Mouse (Mus musculus) embryonic facial prominence, embryonic 15.5 days (tissue): ENCODE measurements around the gene Gm10309. TPM values are rescaled to one million over a fixed set of nuclear protein-coding genes. Genes with fewer than 3 reads are reported as not detected.

Experiments
- ATAC-seq: fragments of 200-750 bp; cut with Nextera tagmentation; 2 replicates; pipeline ENCODE4 v1.8.0; 2017; ENCODE audit warnings: low read depth, moderate TSS enrichment; ENCODE audit not compliant: insufficient number of reproducible peaks, low FRiP score, low TSS enrichment
- H3K27ac ChIP-seq: fragments of 300-500 bp; sonication (generic); replicated peaks from 2 replicates; pipeline ENCODE4 v1.5.1; 2015; ENCODE audit warnings: mild to moderate bottlenecking, inconsistent platforms
- H3K27me3 ChIP-seq: fragments of 300-500 bp; sonication (generic); 2 replicates; pipeline ENCODE4 v1.6.1; 2015; ENCODE audit warnings: inconsistent platforms
- H3K36me3 ChIP-seq: fragments of 300-500 bp; sonication (generic); 2 replicates; pipeline ENCODE4 v1.6.1; 2015; ENCODE audit warnings: mild to moderate bottlenecking, inconsistent platforms
- H3K4me1 ChIP-seq: fragments of 300-500 bp; sonication (generic); 2 replicates; pipeline ENCODE4 v1.6.1; 2015; ENCODE audit warnings: inconsistent platforms
- H3K4me2 ChIP-seq: fragments of 300-500 bp; sonication (generic); replicated peaks from 2 replicates; pipeline ENCODE4 v1.6.1; 2015; ENCODE audit warnings: mild to moderate bottlenecking, inconsistent platforms
- H3K4me3 ChIP-seq: fragments of 300-500 bp; sonication (generic); replicated peaks from 2 replicates; pipeline ENCODE4 v1.5.1; 2015; ENCODE audit warnings: mild to moderate bottlenecking, inconsistent platforms
- H3K9ac ChIP-seq: fragments of 300-500 bp; sonication (generic); 2 replicates; pipeline ENCODE4 v1.6.1; 2015; ENCODE audit warnings: inconsistent platforms
- H3K9me3 ChIP-seq: fragments of 300-500 bp; sonication (generic); replicated peaks from 2 replicates; pipeline ENCODE4 v1.6.1; 2016; ENCODE audit warnings: inconsistent platforms
- WGBS: fragments of 180-500 bp; shearing (Covaris S2); methylation state at CpG from one replicate; pipeline ENCODE4 v1.1.7; 2015; 5-methylcytosine and 5-hydroxymethylcytosine counted together
- polyA plus RNA-seq: library from polyadenylated mRNA; unstranded; fragments of >200 nt; fragmentation: Nextera tagmentation; extraction: Ambion mirVana; gene quantifications from 2 replicates; pipeline ENCODE4 v1.2.1, GENCODE M21; 2015

Gene Gm10309
- polyA plus RNA-seq, 1 experiment from 2014 or later: 0.36 TPM

GRCm38 (mm10) chr17:86529411-86529810 is 24.4 kb upstream of the Gm10309 start:
- Histone ChIP-seq H3K27ac (no peak overlapping the region), H3K9me3 (no peaks in the 10 kb centered on the region), H3K4me3 (no peak overlapping the region), H3K36me3 (no peaks in the 10 kb centered on the region), H3K27me3 (no peaks in the 10 kb centered on the region), H3K9ac (no peak overlapping the region), H3K4me2 (no peak overlapping the region), H3K4me1 (no peaks in the 10 kb centered on the region)
- no peak for ATAC-seq
- WGBS: 70% methylated on average over 4 of the region's 4 CpGs

- H3K4me1 ChIP-seq: no peaks in the 10 kb centered on the region
- 83% methylated on average over 10 of the region's 10 CpGs for WGBS
- ATAC-seq: no peak
These were observed 24.0 kb upstream of the Gm10309 start for GRCm38 (mm10) chr17:86529003-86529402.

GRCm38 (mm10) chr17:86527298-86527697 is 22.3 kb upstream of the Gm10309 start:
- Histone ChIP-seq H3K36me3 (no peaks in the 10 kb centered on the region), H3K4me2 (no peak overlapping the region), H3K9me3 (no peaks in the 10 kb centered on the region), H3K27ac (no peak overlapping the region), H3K27me3 (no peaks in the 10 kb centered on the region), H3K4me1 (no peaks in the 10 kb centered on the region), H3K4me3 (no peak overlapping the region), H3K9ac (no peak overlapping the region)
- ATAC-seq: no peak
- WGBS: 85% methylated on average over 5 of the region's 5 CpGs

More at GRCm38 (mm10) chr17:86529003-86529402, 24.0 kb upstream of the Gm10309 start:
- Histone ChIP-seq H3K36me3 (no peaks in the 10 kb centered on the region), H3K9me3 (no peaks in the 10 kb centered on the region), H3K9ac (no peak overlapping the region), H3K27me3 (no peaks in the 10 kb centered on the region), H3K4me3 (no peak overlapping the region), H3K27ac (no peak overlapping the region), H3K4me2 (no peak overlapping the region)

- H3K27ac ChIP-seq: no peak overlapping the region
- no peak for ATAC-seq
- H3K9me3 ChIP-seq: no peaks in the 10 kb centered on the region
- no peak overlapping the region for H3K4me2 ChIP-seq
- H3K9ac ChIP-seq: no peak overlapping the region
- no peaks in the 10 kb centered on the region for H3K4me1 ChIP-seq
- 57% methylated on average over 7 of the region's 7 CpGs for WGBS
- H3K4me3 ChIP-seq: no peak overlapping the region
- H3K27me3 ChIP-seq: no peaks in the 10 kb centered on the region
- no peaks in the 10 kb centered on the region for H3K36me3 ChIP-seq
These were observed 21.0 kb upstream of the Gm10309 start for GRCm38 (mm10) chr17:86526016-86526415.

GRCm38 (mm10) chr17:86525075-86525474 is 20.0 kb upstream of the Gm10309 start:
- Histone ChIP-seq H3K4me2 (no peak overlapping the region), H3K4me3 (no peak overlapping the region), H3K36me3 (no peaks in the 10 kb centered on the region), H3K27ac (no peak overlapping the region), H3K27me3 (no peaks in the 10 kb centered on the region), H3K9me3 (no peaks in the 10 kb centered on the region), H3K9ac (no peak overlapping the region), H3K4me1 (no peaks in the 10 kb centered on the region)
- 87% methylated on average over 2 of the region's 2 CpGs for WGBS
- no peak for ATAC-seq

GRCm38 (mm10) chr17:86523843-86524242 is 18.8 kb upstream of the Gm10309 start:
- Histone ChIP-seq H3K9me3 (no peaks in the 10 kb centered on the region), H3K9ac (no peak overlapping the region), H3K4me1 (no peaks in the 10 kb centered on the region), H3K27me3 (no peaks in the 10 kb centered on the region), H3K27ac (no peak overlapping the region), H3K4me2 (no peak overlapping the region), H3K4me3 (no peak overlapping the region), H3K36me3 (no peaks in the 10 kb centered on the region)
- no peak for ATAC-seq
- WGBS: 90% methylated on average over 10 of the region's 10 CpGs

GRCm38 (mm10) chr17:86523374-86523773 is 18.3 kb upstream of the Gm10309 start:
- Histone ChIP-seq H3K4me1 (no peaks in the 10 kb centered on the region), H3K27ac (no peak overlapping the region), H3K4me2 (no peak overlapping the region), H3K9ac (no peak overlapping the region), H3K4me3 (no peak overlapping the region), H3K36me3 (no peaks in the 10 kb centered on the region), H3K27me3 (no peaks in the 10 kb centered on the region), H3K9me3 (no peaks in the 10 kb centered on the region)
- WGBS: 57% methylated on average over 3 of the region's 3 CpGs
- no peak for ATAC-seq

GRCm38 (mm10) chr17:86522649-86523048 is 17.6 kb upstream of the Gm10309 start:
- Histone ChIP-seq H3K4me2 (no peak overlapping the region), H3K4me3 (no peak overlapping the region), H3K27ac (no peak overlapping the region), H3K27me3 (no peaks in the 10 kb centered on the region), H3K9ac (no peak overlapping the region), H3K36me3 (no peaks in the 10 kb centered on the region), H3K4me1 (no peaks in the 10 kb centered on the region), H3K9me3 (no peaks in the 10 kb centered on the region)
- 94% methylated on average over 5 of the region's 5 CpGs for WGBS
- no peak for ATAC-seq

GRCm38 (mm10) chr17:86521252-86521651 is 16.2 kb upstream of the Gm10309 start:
- no peak overlapping the region for H3K27ac ChIP-seq
- 90% methylated on average over 11 of the region's 11 CpGs for WGBS
- no peak overlapping the region for H3K9ac ChIP-seq
- no peaks in the 10 kb centered on the region for H3K4me1 ChIP-seq
- H3K9me3 ChIP-seq: no peaks in the 10 kb centered on the region
- H3K36me3 ChIP-seq: no peaks in the 10 kb centered on the region
- H3K4me3 ChIP-seq: no peak overlapping the region
- no peak overlapping the region for H3K4me2 ChIP-seq
- no peaks in the 10 kb centered on the region for H3K27me3 ChIP-seq
- ATAC-seq: no peak

GRCm38 (mm10) chr17:86518604-86519003 is 13.6 kb upstream of the Gm10309 start:
- no peak overlapping the region for H3K9ac ChIP-seq
- H3K27ac ChIP-seq: no peak overlapping the region
- no peak for ATAC-seq
- WGBS: 78% methylated on average over 7 of the region's 7 CpGs
- H3K4me3 ChIP-seq: no peak overlapping the region
- H3K4me2 ChIP-seq: no peak overlapping the region
- no peaks in the 10 kb centered on the region for H3K36me3 ChIP-seq
- no peaks in the 10 kb centered on the region for H3K9me3 ChIP-seq
- H3K4me1 ChIP-seq: 0 out of 2 replicates have a peak, but pooled peaks cover 5% of the 10 kb centered on the region
- H3K27me3 ChIP-seq: no peaks in the 10 kb centered on the region

- Histone ChIP-seq H3K4me2 (no peak overlapping the region), H3K9me3 (no peaks in the 10 kb centered on the region), H3K9ac (no peak overlapping the region), H3K36me3 (no peaks in the 10 kb centered on the region), H3K4me3 (no peak overlapping the region), H3K27me3 (no peaks in the 10 kb centered on the region), H3K4me1 (0 out of 2 replicates have a peak, but pooled peaks cover 7% of the 10 kb centered on the region), H3K27ac (no peak overlapping the region)
- 88% methylated on average over 5 of the region's 5 CpGs for whole genome bisulfite sequencing
- ATAC-seq: no peak
These were observed 11.6 kb upstream of the Gm10309 start for GRCm38 (mm10) chr17:86516630-86517029.

- H3K4me2 ChIP-seq: no peak overlapping the region
- no peak overlapping the region for H3K4me3 ChIP-seq
- H3K27ac ChIP-seq: no peak overlapping the region
- no peaks in the 10 kb centered on the region for H3K9me3 ChIP-seq
- ATAC-seq: no peak; the same call in 1 of the 2 replicates
- 0 out of 2 replicates have a peak, but pooled peaks cover 7% of the 10 kb centered on the region for H3K4me1 ChIP-seq
- no peaks in the 10 kb centered on the region for H3K36me3 ChIP-seq
- H3K27me3 ChIP-seq: no peaks in the 10 kb centered on the region
- H3K9ac ChIP-seq: no peak overlapping the region
- 71% methylated on average over 13 of the region's 13 CpGs for WGBS
These were observed 10.1 kb upstream of the Gm10309 start for GRCm38 (mm10) chr17:86514974-86515620.
